ENCODE assay signal across 30 mouse cellular contexts in the genomic region with DNA sequence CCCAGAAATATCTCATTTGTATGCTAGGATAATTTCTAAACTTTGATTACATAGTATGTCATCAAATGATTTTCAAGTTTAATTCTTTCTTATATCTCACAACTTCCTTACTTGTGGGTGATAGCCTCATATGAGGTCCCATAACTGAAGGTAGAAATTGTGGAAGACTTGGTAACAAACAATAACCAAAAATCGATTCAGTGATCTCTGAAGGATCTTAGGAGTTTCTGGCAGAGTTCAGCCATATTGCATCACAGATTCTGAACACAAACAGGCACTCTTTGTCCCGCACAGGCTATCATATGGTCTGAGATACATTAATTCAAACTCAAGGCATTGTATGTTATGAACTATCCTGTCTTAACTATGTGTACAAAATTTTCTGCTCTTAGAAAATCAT.
"Had no signal": no experiment of that assay in that cellular context is flagged by ENCODE, and none has a peak within 500 bp of the region (broad histone marks: within the 10 kb centered on the region; RNA-seq: fewer than 3 reads in every experiment).

No protein-coding gene starts in this region.

- H3K9ac ChIP-seq: limb, embryonic 12.5 days; limb, embryonic 13.5 days; limb, embryonic 15.5 days; liver, embryonic 12.5 days; liver, embryonic 13.5 days; liver, embryonic 14.5 days; liver, embryonic 15.5 days; liver, postnatal 0 days; lung, embryonic 14.5 days; lung, embryonic 15.5 days; midbrain, embryonic 12.5 days; midbrain, embryonic 13.5 days; midbrain, embryonic 15.5 days; neural tube, embryonic 12.5 days had no signal

- ATAC-seq: liver, embryonic 12.5 days; liver, postnatal 0 days; lung, postnatal 0 days; midbrain, embryonic 13.5 days; midbrain, embryonic 15.5 days; midbrain, embryonic 16.5 days had no signal

- DNase-seq: left cerebral cortex, postnatal 4 days; liver; liver, embryonic 13.5 days; liver, postnatal 0 days; lung, adult 18-20 months; lung, adult 2 months; lung, embryonic 14.5 days; lung, postnatal 10 days; lung, postnatal 14 days; lung, postnatal 36 days; lung, postnatal 4 days; midbrain, embryonic 14.5 days had no signal

- H3K27ac ChIP-seq: left cerebral cortex, adult 2 months; limb, embryonic 10.5 days; limb, embryonic 12.5 days; limb, embryonic 13.5 days; limb, embryonic 15.5 days; liver, embryonic 12.5 days; liver, embryonic 13.5 days; liver, embryonic 14.5 days; liver, embryonic 15.5 days; lung, embryonic 15.5 days; macrophage; midbrain, embryonic 12.5 days; midbrain, embryonic 13.5 days; midbrain, embryonic 15.5 days; neural tube, embryonic 12.5 days had no signal

- H3K4me3 ChIP-seq: left cerebral cortex, adult 2 months; limb, embryonic 10.5 days; limb, embryonic 12.5 days; limb, embryonic 13.5 days; limb, embryonic 15.5 days; liver, embryonic 12.5 days; liver, embryonic 13.5 days; liver, embryonic 15.5 days; lung, embryonic 15.5 days; megakaryocyte, embryonic 14.5 days; midbrain, embryonic 12.5 days; midbrain, embryonic 13.5 days; midbrain, embryonic 15.5 days; myocyte; neural tube, embryonic 12.5 days had no signal

- H3K27me3 ChIP-seq: limb, embryonic 12.5 days; limb, embryonic 13.5 days; limb, embryonic 15.5 days; liver, embryonic 12.5 days; liver, embryonic 13.5 days; liver, embryonic 15.5 days; lung, embryonic 15.5 days; megakaryocyte, embryonic 14.5 days; midbrain, embryonic 12.5 days had no signal

- H3K9me3 ChIP-seq: limb, embryonic 10.5 days; limb, embryonic 12.5 days; limb, embryonic 13.5 days; limb, embryonic 15.5 days; liver, embryonic 12.5 days; liver, embryonic 13.5 days; liver, embryonic 15.5 days; lung, embryonic 15.5 days; megakaryocyte, embryonic 14.5 days; midbrain, embryonic 12.5 days; midbrain, embryonic 13.5 days; midbrain, embryonic 15.5 days; neural tube, embryonic 12.5 days had no signal

- H3K4me1 ChIP-seq: limb, embryonic 10.5 days; limb, embryonic 12.5 days; limb, embryonic 13.5 days; limb, embryonic 15.5 days; liver, embryonic 12.5 days; liver, embryonic 13.5 days; liver, embryonic 15.5 days; lung, embryonic 15.5 days; megakaryocyte, embryonic 14.5 days; midbrain, embryonic 12.5 days; midbrain, embryonic 13.5 days; midbrain, embryonic 15.5 days; neural tube, embryonic 12.5 days had no signal

- H3K36me3 ChIP-seq: limb, embryonic 10.5 days; limb, embryonic 12.5 days; limb, embryonic 13.5 days; limb, embryonic 15.5 days; liver, embryonic 12.5 days; liver, embryonic 13.5 days; liver, embryonic 15.5 days; lung, embryonic 15.5 days; midbrain, embryonic 12.5 days; midbrain, embryonic 13.5 days; midbrain, embryonic 15.5 days; neural tube, embryonic 12.5 days had no signal

- H3K4me2 ChIP-seq: limb, embryonic 12.5 days; limb, embryonic 13.5 days; limb, embryonic 15.5 days; liver, embryonic 12.5 days; liver, embryonic 13.5 days; liver, embryonic 15.5 days; lung, embryonic 14.5 days; lung, embryonic 15.5 days; midbrain, embryonic 12.5 days; midbrain, embryonic 13.5 days; midbrain, embryonic 15.5 days; neural tube, embryonic 12.5 days had no signal
